Mouse (Mus musculus) midbrain, embryonic 12.5 days (tissue): ENCODE results near the gene Rsc1a1. TPM values are rescaled to one million over a fixed set of nuclear protein-coding genes. Genes with fewer than 3 reads are reported as not detected.

Experiments used
- ATAC-seq: fragments of 200-750 bp; cut with Nextera tagmentation; 2 replicates; pipeline ENCODE4 v1.8.0; 2017; ENCODE audit warnings: low read depth, moderate TSS enrichment, moderate library complexity; ENCODE audit not compliant: low FRiP score
- H3K27ac ChIP-seq: fragments of 300-500 bp; sonication (generic); replicated peaks from 2 replicates; pipeline ENCODE4 v1.5.1; 2016; ENCODE audit warnings: mild to moderate bottlenecking
- H3K27me3 ChIP-seq: fragments of 300-500 bp; sonication (generic); 2 replicates; pipeline ENCODE4 v1.6.1; 2016; ENCODE audit warnings: mild to moderate bottlenecking
- H3K36me3 ChIP-seq: fragments of 300-500 bp; sonication (generic); 2 replicates; pipeline ENCODE4 v1.6.1; 2016
- H3K4me1 ChIP-seq: fragments of 300-500 bp; sonication (generic); 2 replicates; pipeline ENCODE4 v1.6.1; 2016
- H3K4me2 ChIP-seq: fragments of 300-500 bp; sonication (generic); replicated peaks from 2 replicates; pipeline ENCODE4 v1.6.1; 2016; ENCODE audit warnings: mild to moderate bottlenecking, moderate library complexity
- H3K4me3 ChIP-seq: fragments of 300-500 bp; sonication (generic); 2 replicates; pipeline ENCODE4 v1.5.1; 2016; ENCODE audit warnings: mild to moderate bottlenecking
- H3K9ac ChIP-seq: fragments of 300-500 bp; sonication (generic); replicated peaks from 2 replicates; pipeline ENCODE4 v1.6.1; 2016; ENCODE audit warnings: mild to moderate bottlenecking, moderate library complexity
- H3K9me3 ChIP-seq: fragments of 300-500 bp; sonication (generic); 2 replicates; pipeline ENCODE4 v1.6.1; 2016; ENCODE audit warnings: mild to moderate bottlenecking
- WGBS: fragments of 180-500 bp; shearing (Covaris S2); methylation state at CpG from one replicate; pipeline ENCODE4 v1.1.7; 2016; 5-methylcytosine and 5-hydroxymethylcytosine counted together
- polyA plus RNA-seq: library from polyadenylated mRNA; unstranded; fragments of >200 nt; fragmentation: Nextera tagmentation; extraction: Ambion mirVana; gene quantifications from 2 replicates; pipeline ENCODE4 v1.2.1, GENCODE M21; 2016

Rsc1a1 gene
- polyA plus RNA-seq, 1 experiment from 2014 or later, result not detected

DNA sequence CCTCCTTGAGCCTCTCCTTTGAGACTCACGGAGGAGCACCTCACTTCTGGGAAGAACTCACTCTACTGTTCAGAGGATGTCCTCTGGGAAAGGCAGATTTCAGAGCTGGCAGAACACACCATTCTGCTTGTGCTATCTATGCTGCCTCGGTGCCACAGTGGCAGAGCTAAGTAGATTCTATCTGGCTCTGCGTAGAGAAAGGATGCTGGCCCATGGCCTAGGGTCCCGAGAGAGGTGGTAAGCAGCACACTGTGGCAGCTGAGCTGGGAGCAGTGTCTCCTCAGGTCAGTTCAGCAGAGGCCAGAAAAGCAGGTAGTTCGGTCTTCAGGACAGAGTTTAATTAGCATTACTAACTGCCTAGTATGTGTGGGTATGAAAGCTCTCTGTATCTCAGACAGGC is 37.1 kb downstream of the Rsc1a1 start:
- no peak for ATAC-seq
- H3K4me3 ChIP-seq, result no peak overlapping the region
- peaks cover 21% of the 10 kb centered on the region for H3K36me3 ChIP-seq
- 96% methylated on average over 5 of the region's 5 CpGs for WGBS
- no peak overlapping the region for H3K27ac ChIP-seq
- H3K9ac ChIP-seq, result no peak overlapping the region
- no peaks in the 10 kb centered on the region for H3K27me3 ChIP-seq
- no peaks in the 10 kb centered on the region for H3K9me3 ChIP-seq
- peaks cover 7% of the 10 kb centered on the region; the same call in 1 of the 2 replicates for H3K4me1 ChIP-seq
- no peak overlapping the region for H3K4me2 ChIP-seq

GRCm38 (mm10) chr4:141647187-141647586 is 38.2 kb downstream of the Rsc1a1 start:
- Histone ChIP-seq H3K4me2 (no peak overlapping the region), H3K27ac (no peak overlapping the region), H3K36me3 (peaks cover 22% of the 10 kb centered on the region), H3K27me3 (no peaks in the 10 kb centered on the region), H3K4me3 (no peak overlapping the region), H3K9ac (no peak overlapping the region), H3K9me3 (no peaks in the 10 kb centered on the region), H3K4me1 (peaks cover 8% of the 10 kb centered on the region; the same call in 1 of the 2 replicates)
- WGBS, result 94% methylated on average over 3 of the region's 3 CpGs
- ATAC-seq, result no peak

DNA sequence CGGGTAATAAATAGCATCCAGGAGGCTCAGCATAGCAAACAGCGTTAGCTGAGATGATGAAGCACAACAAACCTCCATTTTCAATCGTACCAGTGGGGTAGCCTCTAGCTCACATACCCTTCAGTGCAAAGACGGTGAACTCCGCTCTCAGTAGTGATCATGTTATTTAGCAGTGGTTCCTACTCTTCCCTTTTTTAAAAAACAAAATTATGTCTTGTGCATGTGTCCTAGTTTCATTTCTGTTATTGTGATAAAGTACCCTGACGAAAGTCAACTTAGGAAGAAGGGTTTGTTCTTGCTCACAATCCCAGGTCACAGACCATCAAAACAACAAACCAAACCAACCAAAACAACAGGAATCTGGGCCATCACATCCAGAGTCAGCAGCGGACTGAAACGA is 39.4 kb downstream of the Rsc1a1 start:
- Histone ChIP-seq H3K9ac (no peak overlapping the region), H3K4me3 (no peak overlapping the region), H3K27me3 (no peaks in the 10 kb centered on the region), H3K4me2 (no peak overlapping the region), H3K4me1 (peaks cover 8% of the 10 kb centered on the region; the same call in 1 of the 2 replicates), H3K36me3 (peaks cover 25% of the 10 kb centered on the region), H3K27ac (no peak overlapping the region), H3K9me3 (no peaks in the 10 kb centered on the region)
- WGBS, result 95% methylated on average over 8 of the region's 8 CpGs
- no peak for ATAC-seq

- 78% methylated on average over 7 of the region's 7 CpGs for WGBS
- no peaks in the 10 kb centered on the region for H3K27me3 ChIP-seq
- peaks cover 5% of the 10 kb centered on the region; the same call in 1 of the 2 replicates for H3K4me1 ChIP-seq
- H3K36me3 ChIP-seq, result peaks cover 37% of the 10 kb centered on the region
- H3K4me2 ChIP-seq, result no peak overlapping the region
- no peak overlapping the region for H3K4me3 ChIP-seq
- no peak overlapping the region for H3K9ac ChIP-seq
- no peak overlapping the region for H3K27ac ChIP-seq
- no peaks in the 10 kb centered on the region for H3K9me3 ChIP-seq
- ATAC-seq, result no peak
Observed at GRCm38 (mm10) chr4:141643118-141643855, 42.1 kb downstream of the Rsc1a1 start.

DNA sequence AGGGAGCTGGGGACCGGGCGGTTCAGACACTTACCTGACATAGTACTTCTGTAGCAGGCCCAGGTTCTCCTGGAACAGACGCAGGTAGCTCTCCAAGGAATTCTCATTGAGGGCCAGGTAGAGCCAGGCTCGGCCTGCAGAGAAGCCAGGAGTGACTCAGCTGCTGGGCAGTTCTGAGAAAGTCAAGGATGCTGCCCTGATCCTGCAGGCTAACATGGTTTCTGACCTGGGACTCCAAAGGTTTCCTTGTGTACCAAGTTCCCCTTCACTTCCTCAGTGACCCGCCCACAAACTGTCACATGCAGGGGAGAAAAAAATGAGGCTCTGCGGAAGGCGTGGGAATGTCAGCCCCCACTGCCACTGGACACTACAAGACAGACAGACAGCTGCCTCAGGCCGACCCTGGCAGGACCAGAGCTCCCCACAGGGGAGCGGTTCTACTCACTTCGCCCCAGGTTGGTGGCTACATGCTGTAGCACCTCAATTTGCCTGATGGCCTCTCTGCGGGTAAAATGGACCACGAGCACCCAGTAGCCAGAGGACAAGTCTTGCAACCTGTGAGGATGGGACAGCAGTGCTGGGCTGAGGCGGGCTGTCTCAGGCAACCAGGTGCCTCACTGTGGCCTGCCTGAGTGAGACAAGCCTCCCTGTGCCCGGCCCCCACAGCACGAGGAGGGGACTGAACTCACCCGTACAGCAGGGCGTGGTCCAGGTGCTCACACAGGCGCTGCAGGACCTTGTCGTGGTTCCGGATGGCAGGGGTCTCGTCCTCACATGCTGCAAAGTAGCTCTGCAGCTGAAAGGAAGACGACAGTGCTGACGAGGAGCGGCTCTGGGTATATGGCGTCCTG is 43.2 kb downstream of the Rsc1a1 start:
- WGBS, result 88% methylated on average over 25 of the region's 25 CpGs
- H3K4me2 ChIP-seq, result no peak overlapping the region
- no peak for ATAC-seq
- no peak overlapping the region for H3K9ac ChIP-seq
- H3K27ac ChIP-seq, result no peak overlapping the region
- peaks cover 5% of the 10 kb centered on the region; the same call in 1 of the 2 replicates for H3K4me1 ChIP-seq
- H3K9me3 ChIP-seq, result no peaks in the 10 kb centered on the region
- H3K27me3 ChIP-seq, result no peaks in the 10 kb centered on the region
- no peak overlapping the region for H3K4me3 ChIP-seq
- H3K36me3 ChIP-seq, result peaks cover 46% of the 10 kb centered on the region

DNA sequence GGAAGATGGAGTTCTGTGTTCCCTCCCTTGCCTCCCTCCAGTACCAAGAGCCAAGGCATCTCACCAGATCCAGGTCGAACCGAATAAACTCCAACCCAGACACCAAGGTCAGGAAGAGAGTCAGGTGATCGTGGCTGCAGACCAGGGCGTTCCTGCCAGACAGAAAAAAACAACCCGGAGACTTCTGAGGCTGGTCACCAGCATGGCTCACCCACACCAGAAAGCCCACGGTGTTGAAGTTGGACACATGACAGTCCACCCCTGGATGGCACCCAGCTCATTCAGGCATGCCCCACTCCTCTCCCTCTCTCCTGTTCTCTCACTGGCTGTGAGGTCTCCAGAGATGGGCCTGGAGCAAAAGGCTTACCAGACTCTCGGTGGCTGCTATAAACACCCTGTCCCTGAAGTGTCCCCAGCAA is 44.0 kb downstream of the Rsc1a1 start:
- peaks cover 55% of the 10 kb centered on the region for H3K36me3 ChIP-seq
- no peaks in the 10 kb centered on the region for H3K9me3 ChIP-seq
- H3K9ac ChIP-seq, result no peak overlapping the region
- H3K4me1 ChIP-seq, result peaks cover 5% of the 10 kb centered on the region; the same call in 1 of the 2 replicates
- 93% methylated on average over 7 of the region's 7 CpGs for WGBS
- no peak overlapping the region for H3K4me2 ChIP-seq
- H3K27me3 ChIP-seq, result no peaks in the 10 kb centered on the region
- no peak overlapping the region for H3K27ac ChIP-seq
- ATAC-seq, result no peak
- H3K4me3 ChIP-seq, result no peak overlapping the region

DNA sequence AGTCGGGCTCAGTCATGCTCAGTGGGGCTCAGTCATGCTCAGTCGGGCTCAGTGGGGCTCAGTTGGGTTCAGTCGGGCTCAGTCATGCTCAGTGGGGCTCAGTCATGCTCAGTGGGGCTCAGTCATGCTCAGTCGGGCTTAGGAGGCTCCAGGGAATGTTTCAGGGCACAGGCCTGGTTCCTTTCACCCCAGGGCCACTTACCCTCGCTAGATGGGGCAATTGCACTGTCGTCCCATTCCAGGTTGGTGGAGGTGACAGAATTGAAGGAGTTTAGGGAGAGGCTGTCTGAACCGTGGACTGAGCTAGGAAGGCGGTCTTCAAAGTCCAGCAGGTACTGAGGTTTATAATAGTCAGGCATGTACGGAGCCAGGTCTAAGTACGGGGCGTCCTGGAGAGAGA is 45.9 kb downstream of the Rsc1a1 start:
- Histone ChIP-seq H3K36me3 (peaks cover 64% of the 10 kb centered on the region), H3K9ac (no peak overlapping the region), H3K27me3 (no peaks in the 10 kb centered on the region), H3K27ac (no peak overlapping the region), H3K4me2 (no peak overlapping the region), H3K9me3 (no peaks in the 10 kb centered on the region), H3K4me3 (no peak overlapping the region), H3K4me1 (peaks cover 5% of the 10 kb centered on the region; the same call in 1 of the 2 replicates)
- WGBS, result 57% methylated on average over 11 of the region's 11 CpGs
- ATAC-seq, result no peak

DNA sequence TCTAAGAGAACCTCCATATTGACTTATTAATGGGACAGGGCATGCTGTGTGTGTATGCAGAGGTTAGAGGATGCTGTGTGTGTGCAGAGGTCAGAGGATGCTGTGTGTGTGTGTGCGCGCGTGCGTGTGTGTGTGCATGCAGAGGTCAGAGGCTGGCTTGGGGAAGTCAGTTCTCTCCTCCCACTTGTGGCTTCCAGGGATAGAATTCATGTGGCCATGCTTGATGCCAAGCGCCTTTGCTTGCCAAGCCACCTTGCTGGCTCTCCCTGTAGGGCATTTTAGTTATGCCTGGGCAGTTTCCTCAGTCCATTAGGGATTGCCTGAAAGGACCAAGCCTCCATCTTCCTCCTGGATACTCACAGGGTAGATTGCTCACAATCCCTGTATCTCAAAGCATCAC is 48.7 kb downstream of the Rsc1a1 start:
- 93% methylated on average over 5 of the region's 5 CpGs for WGBS
- Histone ChIP-seq H3K4me2 (no peak overlapping the region), H3K9ac (no peak overlapping the region), H3K27me3 (no peaks in the 10 kb centered on the region), H3K4me1 (no peaks in the 10 kb centered on the region), H3K36me3 (peaks cover 80% of the 10 kb centered on the region), H3K9me3 (no peaks in the 10 kb centered on the region), H3K4me3 (no peak overlapping the region), H3K27ac (no peak overlapping the region)
- ATAC-seq, result no peak

DNA sequence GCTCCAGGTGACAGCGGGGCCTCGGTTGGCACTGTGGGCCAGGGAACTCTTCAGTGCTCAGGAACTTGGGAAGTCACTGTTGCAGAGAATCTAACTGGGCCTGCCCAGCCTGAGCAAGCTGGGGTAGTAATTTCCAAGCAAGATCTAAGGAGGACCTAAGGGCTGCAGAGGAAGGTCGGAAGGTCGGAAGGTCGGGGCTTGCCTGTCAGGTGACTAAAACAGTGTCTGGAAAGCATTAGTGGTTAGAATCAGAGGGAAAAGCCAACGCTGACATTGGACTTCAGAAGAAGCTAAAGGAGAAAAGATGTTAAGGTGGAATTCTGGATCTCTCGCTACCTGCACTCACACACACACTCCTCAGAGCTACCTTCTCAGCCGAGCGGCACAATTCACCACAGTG is 49.4 kb downstream of the Rsc1a1 start:
- Histone ChIP-seq H3K27ac (no peak overlapping the region), H3K27me3 (no peaks in the 10 kb centered on the region), H3K9me3 (no peaks in the 10 kb centered on the region), H3K4me2 (no peak overlapping the region), H3K9ac (no peak overlapping the region), H3K36me3 (peaks cover 80% of the 10 kb centered on the region), H3K4me1 (no peaks in the 10 kb centered on the region), H3K4me3 (no peak overlapping the region)
- WGBS, result 86% methylated on average over 9 of the region's 9 CpGs
- no peak for ATAC-seq

Other genes with a start within 250 kb of the Rsc1a1 start
- gene Srarp, start 249.5 kb downstream of the Rsc1a1 start, polyA plus RNA-seq, result 0.20 TPM in 1 of 2 replicates, not detected in the other
- 61.1 and 63.8 TPM in 2 replicates for gene Zbtb17, start 240.9 kb downstream of the Rsc1a1 start, polyA plus RNA-seq
- 22.2 and 24.2 TPM in 2 replicates for gene Spen, start 147.0 kb downstream of the Rsc1a1 start, polyA plus RNA-seq
- gene Fblim1, start 79.5 kb downstream of the Rsc1a1 start, polyA plus RNA-seq, result 22.2 and 28.7 TPM in 2 replicates
- gene Tmem82, start 67.0 kb downstream of the Rsc1a1 start, polyA plus RNA-seq, result 0.26 and 0.41 TPM in 2 replicates
- 0.06 TPM in 1 of 2 replicates, not detected in the other for gene Slc25a34, start 61.8 kb downstream of the Rsc1a1 start, polyA plus RNA-seq
- gene Plekhm2, start 20.7 kb downstream of the Rsc1a1 start, polyA plus RNA-seq, result 6.1 and 7.6 TPM in 2 replicates
- gene Ddi2, start 37.8 kb upstream of the Rsc1a1 start, polyA plus RNA-seq, result 25.7 and 28.4 TPM in 2 replicates
- gene Agmat, start 61.1 kb upstream of the Rsc1a1 start, polyA plus RNA-seq, result not detected in 2 replicates
- gene Dnajc16, start 105.3 kb upstream of the Rsc1a1 start, polyA plus RNA-seq, result 6.7 and 6.8 TPM in 2 replicates
- gene Casp9, start 108.0 kb upstream of the Rsc1a1 start, polyA plus RNA-seq, result 24.9 and 27.0 TPM in 2 replicates
- gene Cela2a, start 140.6 kb upstream of the Rsc1a1 start, polyA plus RNA-seq, result not detected in 2 replicates
- not detected in 2 replicates for gene Ctrc, start 160.8 kb upstream of the Rsc1a1 start, polyA plus RNA-seq
- gene Efhd2, start 189.3 kb upstream of the Rsc1a1 start, polyA plus RNA-seq, result 96.8 and 112 TPM in 2 replicates